Mouse (Mus musculus): ENCODE data around the gene Cdc42bpg. TPM values are rescaled to one million over a fixed set of nuclear protein-coding genes. Genes with fewer than 3 reads are reported as not detected.
A peak's percentile ranks its signal among the peaks of the same experiment; 100 is the strongest.

The Cdc42bpg gene
- polyA plus RNA-seq, 2 experiments: 0.32 to 2.1 TPM

DNA sequence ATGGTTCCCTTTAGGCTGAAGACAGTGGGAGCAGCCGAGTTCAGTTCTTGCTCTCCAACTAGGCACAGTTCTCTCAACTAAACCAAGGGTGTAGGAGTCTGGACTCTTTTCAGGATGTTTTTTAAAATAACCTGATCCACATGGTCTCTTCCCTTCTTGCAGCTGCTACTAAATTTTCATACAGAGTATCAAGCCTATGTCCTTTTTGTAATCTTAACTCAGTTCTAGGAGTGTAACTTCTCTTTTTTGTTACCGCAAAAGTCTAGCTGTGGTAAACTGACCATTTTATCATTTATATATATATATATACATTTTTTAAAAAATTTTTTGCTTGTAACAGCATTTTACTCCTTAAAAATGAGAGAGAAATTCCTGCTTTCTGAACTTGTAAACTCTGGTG, 63.9 kb downstream of the Cdc42bpg start:
- ATAC-seq (ENCODE audit: insufficient read depth): no peak
- 81% methylated on average over 2 of the region's 2 CpGs for WGBS (ENCODE audit: insufficient replicate concordance)

DNA sequence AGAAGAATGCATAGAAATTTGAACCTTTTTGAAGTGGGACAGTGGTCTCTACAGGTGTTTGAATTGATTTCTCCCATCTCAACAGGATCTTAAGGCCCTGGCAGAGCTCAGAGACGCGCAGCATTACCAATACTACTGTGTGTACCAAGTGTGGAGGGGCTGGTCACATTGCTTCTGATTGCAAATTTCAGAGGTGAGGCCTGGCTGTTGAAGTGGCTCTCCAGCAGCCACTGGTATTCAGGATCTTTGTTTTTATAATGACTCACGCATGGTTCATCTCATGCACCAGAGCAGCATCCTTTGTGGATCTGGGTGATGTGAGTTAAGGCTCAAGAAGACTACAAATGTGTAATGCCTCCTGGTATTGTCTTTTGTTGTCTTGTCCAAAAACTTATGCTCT, 66.2 kb downstream of the Cdc42bpg start:
- H3K9me3 ChIP-seq (ENCODE audit: control insufficient read depth, low read length): no peaks in the 10 kb centered on the region
- no peak overlapping the region for H3K4me2 ChIP-seq (ENCODE audit: low read depth)
- no peak overlapping the region for H3K4me3 ChIP-seq (ENCODE audit: insufficient read depth in 1 of 2, low read depth in 2 of 2, low read length in 2 of 2)
- H3K4me1 ChIP-seq (replicated peaks; ENCODE audit: control insufficient read depth in 2 of 2, insufficient read depth in 2 of 2, low read length in 1 of 2): no peaks in the 10 kb centered on the region
- no peak overlapping the region for H3K27ac ChIP-seq
- ATAC-seq (ENCODE audit: insufficient read depth): no peak
- H3K36me3 ChIP-seq (replicated peaks; ENCODE audit: control insufficient read depth, insufficient read depth, low read depth): peaks cover 98% of the 10 kb centered on the region
- H3K27me3 ChIP-seq (ENCODE audit: control insufficient read depth, insufficient read depth, low read length): no peaks in the 10 kb centered on the region
- no peak for DNase-seq (ENCODE audit: low read depth in 3 of 3, low spot score in 3 of 3)
- WGBS (ENCODE audit: insufficient replicate concordance): 89% methylated on average over 3 of the region's 3 CpGs
- TF ChIP-seq EP300 (IDR thresholded peaks at IDR 0.05; ENCODE audit: low read depth) (no peak), CTCF (IDR thresholded peaks at IDR 0.05; ENCODE audit: low read depth) (no peak)
- H3K9ac ChIP-seq (replicated peaks): no peak overlapping the region

More for the DNA sequence above, 63.9 kb downstream of the Cdc42bpg start:
- peaks cover 98% of the 10 kb centered on the region for H3K36me3 ChIP-seq (replicated peaks; ENCODE audit: control insufficient read depth, insufficient read depth, low read depth)
- no peaks in the 10 kb centered on the region for H3K27me3 ChIP-seq (ENCODE audit: control insufficient read depth, insufficient read depth, low read length)
- no peak overlapping the region for H3K4me3 ChIP-seq (ENCODE audit: insufficient read depth in 1 of 2, low read depth in 2 of 2, low read length in 2 of 2)
- H3K4me1 ChIP-seq (replicated peaks; ENCODE audit: control insufficient read depth in 2 of 2, insufficient read depth in 2 of 2, low read length in 1 of 2): peaks cover 4 to 6% of the 10 kb centered on the region in 2 experiments; a peak in 3 of 4 replicates
- H3K9ac ChIP-seq (replicated peaks): no peak overlapping the region
- no peak for DNase-seq (ENCODE audit: low read depth in 3 of 3, low spot score in 3 of 3)
- TF ChIP-seq EP300 (IDR thresholded peaks at IDR 0.05; ENCODE audit: low read depth): no peak
- TF ChIP-seq CTCF (IDR thresholded peaks at IDR 0.05; ENCODE audit: low read depth): no peak
- no peak overlapping the region for H3K4me2 ChIP-seq (ENCODE audit: low read depth)
- H3K9me3 ChIP-seq (ENCODE audit: control insufficient read depth, low read length): no peaks in the 10 kb centered on the region
- no peak overlapping the region for H3K27ac ChIP-seq

DNA sequence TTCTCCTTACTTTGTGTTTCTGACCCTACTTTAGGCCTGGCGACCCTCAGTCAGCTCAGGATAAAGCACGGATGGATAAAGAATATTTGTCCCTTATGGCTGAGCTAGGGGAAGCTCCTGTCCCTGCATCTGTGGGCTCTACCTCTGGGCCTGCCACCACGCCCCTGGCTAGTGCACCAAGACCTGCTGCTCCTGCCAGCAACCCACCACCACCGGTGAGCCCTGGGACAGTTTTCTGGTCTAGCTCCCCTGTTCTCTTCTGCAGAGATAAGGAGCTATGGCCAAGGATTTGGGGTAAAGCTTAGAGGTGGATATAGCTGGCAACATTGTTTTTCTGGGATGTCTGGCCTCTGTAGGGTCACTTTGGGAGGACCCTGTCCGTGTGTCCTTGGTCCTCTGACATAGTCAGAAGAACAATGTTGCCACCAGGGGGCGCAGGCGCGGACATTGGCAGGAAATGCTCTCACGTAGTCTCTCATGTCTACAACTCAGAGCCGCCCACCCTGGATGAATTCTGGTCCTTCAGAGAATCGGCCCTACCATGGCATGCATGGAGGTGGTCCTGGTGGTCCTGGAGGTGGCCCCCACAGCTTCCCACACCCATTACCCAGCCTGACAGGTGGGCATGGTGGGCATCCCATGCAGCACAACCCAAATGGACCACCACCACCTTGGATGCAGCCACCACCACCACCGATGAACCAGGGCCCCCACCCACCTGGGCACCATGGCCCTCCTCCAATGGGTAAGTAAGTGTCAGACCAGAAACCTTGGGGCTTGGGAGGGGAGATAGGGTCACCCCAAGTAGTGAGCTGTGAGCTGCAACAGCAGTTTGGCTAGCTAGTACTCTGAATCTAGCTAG, 67.5 kb downstream of the Cdc42bpg start:
- Histone ChIP-seq H3K36me3 (replicated peaks; ENCODE audit: control insufficient read depth, insufficient read depth, low read depth) (peaks cover 96% of the 10 kb centered on the region), H3K4me3 (ENCODE audit: insufficient read depth in 1 of 2, low read depth in 2 of 2, low read length in 2 of 2) (no peak overlapping the region), H3K4me2 (ENCODE audit: low read depth) (no peak overlapping the region), H3K4me1 (replicated peaks; ENCODE audit: control insufficient read depth in 2 of 2, insufficient read depth in 2 of 2, low read length in 1 of 2) (no peaks in the 10 kb centered on the region), H3K27me3 (ENCODE audit: control insufficient read depth, insufficient read depth, low read length) (no peaks in the 10 kb centered on the region), H3K27ac (no peak overlapping the region), H3K9me3 (ENCODE audit: control insufficient read depth, low read length) (no peaks in the 10 kb centered on the region), H3K9ac (replicated peaks) (no peak overlapping the region)
- 57% methylated on average over 12 of the region's 12 CpGs for WGBS (ENCODE audit: insufficient replicate concordance)
- ATAC-seq (ENCODE audit: insufficient read depth) (peak; percentile 25; the same call in 1 of the 2 replicates), DNase-seq (ENCODE audit: low read depth in 3 of 3, low spot score in 3 of 3) (peak; percentile 40 to 50 (median 42))
- TF ChIP-seq CTCF (IDR thresholded peaks at IDR 0.05; ENCODE audit: low read depth) (peak; percentile 88), EP300 (IDR thresholded peaks at IDR 0.05; ENCODE audit: low read depth) (no peak)

DNA sequence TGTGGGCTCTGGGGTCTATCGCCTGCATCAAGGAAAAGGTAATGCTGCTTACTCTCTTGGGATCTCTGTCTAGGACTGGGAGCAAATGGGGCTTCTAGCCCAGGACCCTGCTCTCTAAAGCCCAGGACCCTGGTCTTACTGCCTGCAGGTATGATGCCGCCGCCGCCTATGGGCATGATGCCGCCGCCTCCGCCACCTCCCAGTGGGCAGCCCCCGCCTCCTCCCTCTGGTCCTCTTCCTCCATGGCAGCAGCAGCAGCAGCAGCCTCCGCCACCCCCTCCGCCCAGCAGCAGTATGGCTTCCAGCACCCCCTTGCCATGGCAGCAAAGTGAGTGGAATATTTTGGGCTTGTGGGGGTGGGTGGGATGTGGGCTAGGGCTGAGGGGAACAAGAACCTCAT, 68.3 kb downstream of the Cdc42bpg start:
- Histone ChIP-seq H3K4me1 (replicated peaks; ENCODE audit: control insufficient read depth in 2 of 2, insufficient read depth in 2 of 2, low read length in 1 of 2) (no peaks in the 10 kb centered on the region), H3K9me3 (ENCODE audit: control insufficient read depth, low read length) (no peaks in the 10 kb centered on the region), H3K27me3 (ENCODE audit: control insufficient read depth, insufficient read depth, low read length) (no peaks in the 10 kb centered on the region), H3K36me3 (replicated peaks; ENCODE audit: control insufficient read depth, insufficient read depth, low read depth) (peaks cover 90% of the 10 kb centered on the region), H3K27ac (no peak overlapping the region), H3K4me2 (ENCODE audit: low read depth) (no peak overlapping the region), H3K4me3 (ENCODE audit: insufficient read depth in 1 of 2, low read depth in 2 of 2, low read length in 2 of 2) (no peak overlapping the region), H3K9ac (replicated peaks) (no peak overlapping the region)
- 98% methylated on average over 10 of the region's 10 CpGs for WGBS (ENCODE audit: insufficient replicate concordance)
- TF ChIP-seq CTCF (IDR thresholded peaks at IDR 0.05; ENCODE audit: low read depth) (no peak), EP300 (IDR thresholded peaks at IDR 0.05; ENCODE audit: low read depth) (no peak)
- DNase-seq (ENCODE audit: low read depth in 3 of 3, low spot score in 3 of 3) (no peak), ATAC-seq (ENCODE audit: insufficient read depth) (no peak)

MicroRNAs within 50 kb of the gene (microRNA counts, 519-probe panel; counts per million panel counts)
- microRNA mmu-miR-192: 6,780 counts per million, percentile 62 among the panel's probes with 10 or more counts

Small RNAs within 50 kb of the gene (microRNA-seq; reads per million reads assigned to microRNA genes)
- 6,147 reads per million, percentile 89 among the genes with 10 or more reads in this experiment for gene Mir192
- gene Mir194-2: 3,064 reads per million, percentile 84 among the genes with 10 or more reads in this experiment
- not detected for gene Mir6989

Other genes starting within 250 kb of the Cdc42bpg start
- gene Mrpl49, start 248.7 kb upstream of the Cdc42bpg start, polyA plus RNA-seq (2012; rRNA removed): 22.0 and 29.6 TPM in 2 replicates
- 43.7 and 48.2 TPM in 2 replicates for gene Mrpl49, start 248.7 kb upstream of the Cdc42bpg start, polyA plus RNA-seq (2014; fragmentation: Nextera tagmentation; extraction: Ambion mirVana)
- 853 and 969 TPM in 2 replicates for gene Fau, start 248.6 kb upstream of the Cdc42bpg start, polyA plus RNA-seq (2012; rRNA removed)
- 593 and 639 TPM in 2 replicates for gene Fau, start 248.6 kb upstream of the Cdc42bpg start, polyA plus RNA-seq (2014; fragmentation: Nextera tagmentation; extraction: Ambion mirVana)
- 15.8 and 17.9 TPM in 2 replicates for gene Znhit2, start 245.3 kb upstream of the Cdc42bpg start, polyA plus RNA-seq (2012; rRNA removed)
- 19.3 and 20.4 TPM in 2 replicates for gene Znhit2, start 245.3 kb upstream of the Cdc42bpg start, polyA plus RNA-seq (2014; fragmentation: Nextera tagmentation; extraction: Ambion mirVana)
- 35.9 and 43.4 TPM in 2 replicates for gene Tm7sf2, start 238.1 kb upstream of the Cdc42bpg start, polyA plus RNA-seq (2012; rRNA removed)
- 35.0 and 35.7 TPM in 2 replicates for gene Tm7sf2, start 238.1 kb upstream of the Cdc42bpg start, polyA plus RNA-seq (2014; fragmentation: Nextera tagmentation; extraction: Ambion mirVana)
- 20.7 and 21.9 TPM in 2 replicates for gene Vps51, start 229.2 kb upstream of the Cdc42bpg start, polyA plus RNA-seq (2012; rRNA removed)
- 19.9 and 23.3 TPM in 2 replicates for gene Vps51, start 229.2 kb upstream of the Cdc42bpg start, polyA plus RNA-seq (2014; fragmentation: Nextera tagmentation; extraction: Ambion mirVana)
- not detected in 2 replicates for gene Tmem262, start 226.4 kb upstream of the Cdc42bpg start, polyA plus RNA-seq (2012; rRNA removed)
- not detected in 2 replicates for gene Tmem262, start 226.4 kb upstream of the Cdc42bpg start, polyA plus RNA-seq (2014; fragmentation: Nextera tagmentation; extraction: Ambion mirVana)
- 0.16 and 0.17 TPM in 2 replicates for gene Gm28374, start 224.2 kb upstream of the Cdc42bpg start, polyA plus RNA-seq (2012; rRNA removed)
- 0.33 and 0.38 TPM in 2 replicates for gene Gm28374, start 224.2 kb upstream of the Cdc42bpg start, polyA plus RNA-seq (2014; fragmentation: Nextera tagmentation; extraction: Ambion mirVana)
- 20.8 and 24.1 TPM in 2 replicates for gene Zfpl1, start 221.5 kb upstream of the Cdc42bpg start, polyA plus RNA-seq (2012; rRNA removed)
- gene Zfpl1, start 221.5 kb upstream of the Cdc42bpg start, polyA plus RNA-seq (2014; fragmentation: Nextera tagmentation; extraction: Ambion mirVana): 18.1 and 20.4 TPM in 2 replicates
- gene Cdca5, start 221.5 kb upstream of the Cdc42bpg start, polyA plus RNA-seq (2012; rRNA removed): 17.6 and 23.1 TPM in 2 replicates
- gene Cdca5, start 221.5 kb upstream of the Cdc42bpg start, polyA plus RNA-seq (2014; fragmentation: Nextera tagmentation; extraction: Ambion mirVana): 30.9 and 33.7 TPM in 2 replicates
- 0.68 TPM in 1 of 2 replicates, not detected in the other for gene AC131692.1, start 212.0 kb upstream of the Cdc42bpg start, polyA plus RNA-seq (2012; rRNA removed)
- 0.22 TPM in 1 of 2 replicates, not detected in the other for gene AC131692.1, start 212.0 kb upstream of the Cdc42bpg start, polyA plus RNA-seq (2014; fragmentation: Nextera tagmentation; extraction: Ambion mirVana)
- gene Naaladl1, start 200.7 kb upstream of the Cdc42bpg start, polyA plus RNA-seq (2012; rRNA removed): 4.3 and 6.4 TPM in 2 replicates
- 1.1 and 1.9 TPM in 2 replicates for gene Naaladl1, start 200.7 kb upstream of the Cdc42bpg start, polyA plus RNA-seq (2014; fragmentation: Nextera tagmentation; extraction: Ambion mirVana)
- 18.4 and 25.5 TPM in 2 replicates for gene Sac3d1, start 187.8 kb upstream of the Cdc42bpg start, polyA plus RNA-seq (2012; rRNA removed)
- gene Sac3d1, start 187.8 kb upstream of the Cdc42bpg start, polyA plus RNA-seq (2014; fragmentation: Nextera tagmentation; extraction: Ambion mirVana): 22.7 and 22.9 TPM in 2 replicates
- gene Snx15, start 178.2 kb upstream of the Cdc42bpg start, polyA plus RNA-seq (2012; rRNA removed): 39.6 and 41.8 TPM in 2 replicates
- gene Snx15, start 178.2 kb upstream of the Cdc42bpg start, polyA plus RNA-seq (2014; fragmentation: Nextera tagmentation; extraction: Ambion mirVana): 42.2 and 46.2 TPM in 2 replicates
- gene Batf2, start 165.5 kb upstream of the Cdc42bpg start, polyA plus RNA-seq (2012; rRNA removed): 0.35 and 0.57 TPM in 2 replicates
- 0.09 TPM in 1 of 2 replicates, not detected in the other for gene Batf2, start 165.5 kb upstream of the Cdc42bpg start, polyA plus RNA-seq (2014; fragmentation: Nextera tagmentation; extraction: Ambion mirVana)
- gene Arl2, start 164.9 kb upstream of the Cdc42bpg start, polyA plus RNA-seq (2012; rRNA removed): 26.1 and 32.8 TPM in 2 replicates
- 22.4 and 27.5 TPM in 2 replicates for gene Arl2, start 164.9 kb upstream of the Cdc42bpg start, polyA plus RNA-seq (2014; fragmentation: Nextera tagmentation; extraction: Ambion mirVana)
- not detected in 2 replicates for gene Majin, start 122.1 kb upstream of the Cdc42bpg start, polyA plus RNA-seq (2012; rRNA removed)
- gene Majin, start 122.1 kb upstream of the Cdc42bpg start, polyA plus RNA-seq (2014; fragmentation: Nextera tagmentation; extraction: Ambion mirVana): not detected in 2 replicates
- not detected in 2 replicates for gene Gpha2, start 80.1 kb upstream of the Cdc42bpg start, polyA plus RNA-seq (2012; rRNA removed)
- gene Gpha2, start 80.1 kb upstream of the Cdc42bpg start, polyA plus RNA-seq (2014; fragmentation: Nextera tagmentation; extraction: Ambion mirVana): not detected in 2 replicates
- gene Ppp2r5b, start 70.6 kb upstream of the Cdc42bpg start, polyA plus RNA-seq (2012; rRNA removed): 3.2 TPM in 2 replicates
- gene Ppp2r5b, start 70.6 kb upstream of the Cdc42bpg start, polyA plus RNA-seq (2014; fragmentation: Nextera tagmentation; extraction: Ambion mirVana): 2.4 and 2.5 TPM in 2 replicates
- gene Atg2a, start 64.8 kb upstream of the Cdc42bpg start, polyA plus RNA-seq (2012; rRNA removed): 5.0 and 5.4 TPM in 2 replicates
- gene Atg2a, start 64.8 kb upstream of the Cdc42bpg start, polyA plus RNA-seq (2014; fragmentation: Nextera tagmentation; extraction: Ambion mirVana): 4.1 and 4.4 TPM in 2 replicates
- 65.3 and 81.6 TPM in 2 replicates for gene Ehd1, start 29.7 kb upstream of the Cdc42bpg start, polyA plus RNA-seq (2012; rRNA removed)
- gene Ehd1, start 29.7 kb upstream of the Cdc42bpg start, polyA plus RNA-seq (2014; fragmentation: Nextera tagmentation; extraction: Ambion mirVana): 38.0 and 49.6 TPM in 2 replicates
- gene Men1, start 28.5 kb downstream of the Cdc42bpg start, polyA plus RNA-seq (2012; rRNA removed): 19.9 and 20.4 TPM in 2 replicates
- 12.5 and 13.5 TPM in 2 replicates for gene Men1, start 28.5 kb downstream of the Cdc42bpg start, polyA plus RNA-seq (2014; fragmentation: Nextera tagmentation; extraction: Ambion mirVana)
- gene Map4k2, start 34.7 kb downstream of the Cdc42bpg start, polyA plus RNA-seq (2012; rRNA removed): 15.9 and 17.6 TPM in 2 replicates
- gene Map4k2, start 34.7 kb downstream of the Cdc42bpg start, polyA plus RNA-seq (2014; fragmentation: Nextera tagmentation; extraction: Ambion mirVana): 3.0 and 3.7 TPM in 2 replicates
- 57.4 and 60.9 TPM in 2 replicates for gene Sf1, start 57.2 kb downstream of the Cdc42bpg start, polyA plus RNA-seq (2012; rRNA removed)
- gene Sf1, start 57.2 kb downstream of the Cdc42bpg start, polyA plus RNA-seq (2014; fragmentation: Nextera tagmentation; extraction: Ambion mirVana): 57.9 and 65.0 TPM in 2 replicates
- gene Pygm, start 77.9 kb downstream of the Cdc42bpg start, polyA plus RNA-seq (2012; rRNA removed): 1.2 TPM in 2 replicates
- 1.2 and 1.3 TPM in 2 replicates for gene Pygm, start 77.9 kb downstream of the Cdc42bpg start, polyA plus RNA-seq (2014; fragmentation: Nextera tagmentation; extraction: Ambion mirVana)
- gene Rasgrp2, start 92.9 kb downstream of the Cdc42bpg start, polyA plus RNA-seq (2012; rRNA removed): 64.1 and 74.5 TPM in 2 replicates
- gene Rasgrp2, start 92.9 kb downstream of the Cdc42bpg start, polyA plus RNA-seq (2014; fragmentation: Nextera tagmentation; extraction: Ambion mirVana): 76.3 and 76.9 TPM in 2 replicates
- 0.46 and 0.74 TPM in 2 replicates for gene Nrxn2, start 112.3 kb downstream of the Cdc42bpg start, polyA plus RNA-seq (2012; rRNA removed)
- 0.27 and 0.47 TPM in 2 replicates for gene Nrxn2, start 112.3 kb downstream of the Cdc42bpg start, polyA plus RNA-seq (2014; fragmentation: Nextera tagmentation; extraction: Ambion mirVana)
- gene Slc22a12, start 236.6 kb downstream of the Cdc42bpg start, polyA plus RNA-seq (2012; rRNA removed): not detected in 2 replicates
- gene Slc22a12, start 236.6 kb downstream of the Cdc42bpg start, polyA plus RNA-seq (2014; fragmentation: Nextera tagmentation; extraction: Ambion mirVana): not detected in 2 replicates